Mouse (Mus musculus): ENCODE results near the gene Eda2r. TPM values are rescaled to one million over a fixed set of nuclear protein-coding genes. Genes with fewer than 3 reads are reported as not detected.

Gene Eda2r
- polyA plus RNA-seq (2012) = not detected in 2 replicates

GRCm38 (mm10) chrX:97377065-97377421, at the start of gene Eda2r:
Eda2r (minus strand) TSS chrX:97377216.
- H3K36me3 ChIP-seq (ENCODE audit: control insufficient read depth) = no peaks in the 10 kb centered on the region
- no peaks in the 10 kb centered on the region for H3K9me3 ChIP-seq (ENCODE audit: control insufficient read depth, low read length)
- TF ChIP-seq GATA1 (IDR thresholded peaks at IDR 0.05; ENCODE audit: low read length) = no peak
- TF ChIP-seq TAL1 (IDR thresholded peaks at IDR 0.05; ENCODE audit: low read length) = no peak
- no peaks in the 10 kb centered on the region for H3K4me1 ChIP-seq (ENCODE audit: control insufficient read depth)
- no peak within 1 kb of the TSS for H3K4me3 ChIP-seq (replicated peaks)
- H3K27me3 ChIP-seq (ENCODE audit: control insufficient read depth) = peaks cover 3% of the 10 kb centered on the region; the same call in 1 of the 2 replicates

GRCm38 (mm10) chrX:97397872-97398271, 20.9 kb upstream of the Eda2r start:
- no peaks in the 10 kb centered on the region for H3K27me3 ChIP-seq (ENCODE audit: control insufficient read depth)
- H3K36me3 ChIP-seq (ENCODE audit: control insufficient read depth) = no peaks in the 10 kb centered on the region
- H3K4me3 ChIP-seq (replicated peaks) = no peak overlapping the region
- H3K4me1 ChIP-seq (ENCODE audit: control insufficient read depth) = no peaks in the 10 kb centered on the region
- H3K9me3 ChIP-seq (ENCODE audit: control insufficient read depth, low read length) = no peaks in the 10 kb centered on the region
- TF ChIP-seq TAL1 (IDR thresholded peaks at IDR 0.05; ENCODE audit: low read length) (no peak), GATA1 (IDR thresholded peaks at IDR 0.05; ENCODE audit: low read length) (no peak)

- H3K36me3 ChIP-seq (ENCODE audit: control insufficient read depth) = no peaks in the 10 kb centered on the region
- peaks cover 3% of the 10 kb centered on the region; the same call in 1 of the 2 replicates for H3K27me3 ChIP-seq (ENCODE audit: control insufficient read depth)
- TF ChIP-seq GATA1 (IDR thresholded peaks at IDR 0.05; ENCODE audit: low read length) (no peak), TAL1 (IDR thresholded peaks at IDR 0.05; ENCODE audit: low read length) (no peak)
- H3K4me3 ChIP-seq (replicated peaks) = no peak overlapping the region
- H3K4me1 ChIP-seq (ENCODE audit: control insufficient read depth) = no peaks in the 10 kb centered on the region
- H3K9me3 ChIP-seq (ENCODE audit: control insufficient read depth, low read length) = no peaks in the 10 kb centered on the region
These were observed 1.1 kb upstream of the Eda2r start for GRCm38 (mm10) chrX:97378076-97378475.

GRCm38 (mm10) chrX:97376321-97377064, 523 bp downstream of the Eda2r start:
- Histone ChIP-seq H3K36me3 (ENCODE audit: control insufficient read depth) (no peaks in the 10 kb centered on the region), H3K9me3 (ENCODE audit: control insufficient read depth, low read length) (no peaks in the 10 kb centered on the region), H3K4me3 (replicated peaks) (no peak overlapping the region), H3K27me3 (ENCODE audit: control insufficient read depth) (peaks cover 3% of the 10 kb centered on the region; the same call in 1 of the 2 replicates), H3K4me1 (ENCODE audit: control insufficient read depth) (no peaks in the 10 kb centered on the region)
- TF ChIP-seq GATA1 (IDR thresholded peaks at IDR 0.05; ENCODE audit: low read length) (no peak), TAL1 (IDR thresholded peaks at IDR 0.05; ENCODE audit: low read length) (no peak)

GRCm38 (mm10) chrX:97372826-97373225, 4.2 kb downstream of the Eda2r start:
- Histone ChIP-seq H3K36me3 (ENCODE audit: control insufficient read depth) (no peaks in the 10 kb centered on the region), H3K27me3 (ENCODE audit: control insufficient read depth) (peaks cover 3% of the 10 kb centered on the region; the same call in 1 of the 2 replicates), H3K4me1 (ENCODE audit: control insufficient read depth) (no peaks in the 10 kb centered on the region), H3K9me3 (ENCODE audit: control insufficient read depth, low read length) (no peaks in the 10 kb centered on the region), H3K4me3 (replicated peaks) (no peak overlapping the region)
- TF ChIP-seq TAL1 (IDR thresholded peaks at IDR 0.05; ENCODE audit: low read length) (no peak), GATA1 (IDR thresholded peaks at IDR 0.05; ENCODE audit: low read length) (no peak)

- Histone ChIP-seq H3K36me3 (ENCODE audit: control insufficient read depth) (no peaks in the 10 kb centered on the region), H3K9me3 (ENCODE audit: control insufficient read depth, low read length) (no peaks in the 10 kb centered on the region), H3K27me3 (ENCODE audit: control insufficient read depth) (no peaks in the 10 kb centered on the region), H3K4me1 (ENCODE audit: control insufficient read depth) (no peaks in the 10 kb centered on the region), H3K4me3 (replicated peaks) (no peak overlapping the region)
- TF ChIP-seq TAL1 (IDR thresholded peaks at IDR 0.05; ENCODE audit: low read length) (no peak), GATA1 (IDR thresholded peaks at IDR 0.05; ENCODE audit: low read length) (no peak)
These were observed 7.8 kb downstream of the Eda2r start for GRCm38 (mm10) chrX:97369206-97369605.

GRCm38 (mm10) chrX:97368741-97369140, 8.3 kb downstream of the Eda2r start:
- no peaks in the 10 kb centered on the region for H3K9me3 ChIP-seq (ENCODE audit: control insufficient read depth, low read length)
- H3K4me3 ChIP-seq (replicated peaks) = no peak overlapping the region
- no peaks in the 10 kb centered on the region for H3K4me1 ChIP-seq (ENCODE audit: control insufficient read depth)
- no peaks in the 10 kb centered on the region for H3K36me3 ChIP-seq (ENCODE audit: control insufficient read depth)
- H3K27me3 ChIP-seq (ENCODE audit: control insufficient read depth) = no peaks in the 10 kb centered on the region
- no peak for TF ChIP-seq TAL1 (IDR thresholded peaks at IDR 0.05; ENCODE audit: low read length)

GRCm38 (mm10) chrX:97360919-97361318, 16.1 kb downstream of the Eda2r start:
- Histone ChIP-seq H3K4me3 (replicated peaks) (no peak overlapping the region), H3K27me3 (ENCODE audit: control insufficient read depth) (no peaks in the 10 kb centered on the region), H3K9me3 (ENCODE audit: control insufficient read depth, low read length) (no peaks in the 10 kb centered on the region), H3K4me1 (ENCODE audit: control insufficient read depth) (no peaks in the 10 kb centered on the region), H3K36me3 (ENCODE audit: control insufficient read depth) (no peaks in the 10 kb centered on the region)
- TF ChIP-seq TAL1 (IDR thresholded peaks at IDR 0.05; ENCODE audit: low read length) = no peak
- no peak for TF ChIP-seq GATA1 (IDR thresholded peaks at IDR 0.05; ENCODE audit: low read length)

- Histone ChIP-seq H3K4me3 (replicated peaks) (no peak overlapping the region), H3K27me3 (ENCODE audit: control insufficient read depth) (no peaks in the 10 kb centered on the region), H3K36me3 (ENCODE audit: control insufficient read depth) (no peaks in the 10 kb centered on the region), H3K4me1 (ENCODE audit: control insufficient read depth) (no peaks in the 10 kb centered on the region), H3K9me3 (ENCODE audit: control insufficient read depth, low read length) (peaks cover 6% of the 10 kb centered on the region)
- TF ChIP-seq TAL1 (IDR thresholded peaks at IDR 0.05; ENCODE audit: low read length) = no peak
- no peak for TF ChIP-seq GATA1 (IDR thresholded peaks at IDR 0.05; ENCODE audit: low read length)
These were observed 49.1 kb downstream of the Eda2r start for GRCm38 (mm10) chrX:97327891-97328290.

Data from erythroblast, embryonic 14.5 days (primary cell).